Mouse (Mus musculus): ENCODE measurements around the gene Gm7271. TPM values are rescaled to one million over a fixed set of nuclear protein-coding genes. Genes with fewer than 3 reads are reported as not detected.

The Gm7271 gene
- not detected in 2 replicates for polyA plus RNA-seq (2015; fragmentation: Nextera tagmentation; extraction: Ambion mirVana)

GRCm38 (mm10) chr5:76483811-76484210 is at the start of gene Gm7271:
TSS of gene Gm7271 (plus strand) at chr5:76484040.

GRCm38 (mm10) chr5:76529040-76529703 is 45.3 kb downstream of the Gm7271 start, which contains the start of gene Exoc1:
TSS of gene Exoc1 (plus strand) at chr5:76529311.

Other genes starting within 250 kb of the Gm7271 start
- 5.6 and 10.4 TPM in 2 replicates for gene Clock, start 179.2 kb upstream of the Gm7271 start, polyA plus RNA-seq (2015; fragmentation: Nextera tagmentation; extraction: Ambion mirVana)
- gene Pdcl2, start 152.9 kb upstream of the Gm7271 start, polyA plus RNA-seq (2015; fragmentation: Nextera tagmentation; extraction: Ambion mirVana), result not detected in 2 replicates
- gene Nmu, start 120.3 kb upstream of the Gm7271 start, polyA plus RNA-seq (2015; fragmentation: Nextera tagmentation; extraction: Ambion mirVana), result 0.36 TPM in 1 of 2 replicates, not detected in the other
- gene Exoc1, start 45.3 kb downstream of the Gm7271 start, polyA plus RNA-seq (2015; fragmentation: Nextera tagmentation; extraction: Ambion mirVana), result 17.8 and 26.2 TPM in 2 replicates
- 2.0 and 2.5 TPM in 2 replicates for gene Cep135, start 104.7 kb downstream of the Gm7271 start, polyA plus RNA-seq (2015; fragmentation: Nextera tagmentation; extraction: Ambion mirVana)
- gene C530008M17Rik, start 172.5 kb downstream of the Gm7271 start, polyA plus RNA-seq (2015; fragmentation: Nextera tagmentation; extraction: Ambion mirVana), result 7.0 and 12.7 TPM in 2 replicates